Mouse (Mus musculus) heart, postnatal 10 days (tissue): ENCODE measurements around the gene Pin1. TPM values are rescaled to one million over a fixed set of nuclear protein-coding genes. Genes with fewer than 3 reads are reported as not detected.
"Not testable (repeated sequence)": the region's sequence is repeated elsewhere in the genome, so short reads cannot be mapped to it uniquely, and the experiment has no call there.

Experiments used
- DNase-seq, 2 experiments: peaks; one replicate each; pipeline ENCODE4 v3.0.0; 2021
- intact Hi-C: fragments of 180-260 bp; cut with DNase I; formaldehyde crosslinking; loops from one replicate; pipeline ENCODE4 v1.15.1; 2025
- total RNA-seq, 2 experiments: library from RNA; stranded (reverse); gene quantifications; 2 replicates each; pipeline ENCODE4 v1.2.3; 2021

Gene Pin1
- total RNA-seq, 2 experiments from 2014 or later: 18.7 to 18.8 TPM

DNA sequence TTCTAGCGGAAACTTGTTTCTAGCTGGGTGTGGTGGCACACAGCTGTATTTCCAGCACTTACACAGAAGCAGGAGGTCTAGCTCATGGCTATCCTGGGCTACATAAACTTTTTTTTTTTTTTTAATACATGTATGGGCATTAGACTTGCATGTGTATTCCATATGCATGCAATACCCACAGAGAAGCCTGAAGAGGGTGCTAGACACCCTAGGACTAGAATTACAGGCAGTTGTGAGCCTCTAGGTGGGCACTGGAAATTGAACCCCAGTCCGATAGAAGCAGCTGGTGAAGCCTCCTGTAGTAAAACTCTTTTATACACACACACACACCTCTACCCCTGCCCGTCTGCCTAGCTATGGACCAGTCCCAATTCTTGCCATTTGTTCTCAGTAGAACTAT is 2.0 kb downstream of the Pin1 start:
- DNase-seq: no peak
- intact Hi-C loops: no loop called here

DNA sequence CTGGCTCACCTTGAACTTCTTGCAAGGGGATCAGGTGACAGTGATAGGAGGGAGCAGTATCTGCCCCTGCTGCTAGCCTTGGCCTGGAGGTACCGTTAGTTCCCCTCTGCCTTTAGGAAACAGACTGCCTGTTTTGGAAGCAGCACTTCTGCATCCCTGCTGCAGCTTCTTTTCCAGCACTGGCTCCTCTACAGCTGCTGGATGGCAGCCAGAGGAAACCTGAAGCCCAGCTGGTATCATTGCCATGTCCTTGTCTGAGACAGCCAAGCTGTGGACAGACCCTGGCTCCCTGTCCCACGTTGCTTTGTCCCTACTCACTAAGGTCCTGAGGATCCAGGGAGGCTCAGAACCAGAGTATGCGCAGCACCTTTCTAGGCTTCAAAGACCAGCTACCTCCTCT is 5.7 kb downstream of the Pin1 start:
- intact Hi-C loops: no loop called here
- peak; percentile 69 to 72 for DNase-seq

DNA sequence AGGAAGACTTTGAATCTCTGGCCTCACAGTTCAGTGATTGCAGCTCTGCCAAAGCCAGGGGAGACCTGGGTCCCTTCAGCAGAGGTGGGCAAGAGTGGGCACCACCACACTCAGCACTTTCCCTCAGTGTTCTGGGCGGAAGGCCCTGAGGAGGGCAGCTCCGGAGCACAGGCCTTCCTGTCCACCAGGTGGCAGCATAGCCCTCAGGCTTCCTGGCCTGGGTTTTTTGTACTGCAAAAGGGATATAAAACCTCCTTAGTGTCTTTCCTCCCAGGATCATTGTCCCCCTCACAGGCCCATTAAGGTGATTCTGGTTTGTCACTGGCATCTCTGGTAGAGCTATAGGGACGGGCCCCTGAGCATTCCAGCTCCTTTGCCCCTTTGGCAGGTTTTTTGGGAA is 10.4 kb downstream of the Pin1 start:
- intact Hi-C loops: loop anchor here (1.0 to 5.0 kb wide), 3 partner anchors 65 to 195 kb away; no protein-coding TSS in a partner anchor
- DNase-seq: peak; percentile 72 to 84

DNA sequence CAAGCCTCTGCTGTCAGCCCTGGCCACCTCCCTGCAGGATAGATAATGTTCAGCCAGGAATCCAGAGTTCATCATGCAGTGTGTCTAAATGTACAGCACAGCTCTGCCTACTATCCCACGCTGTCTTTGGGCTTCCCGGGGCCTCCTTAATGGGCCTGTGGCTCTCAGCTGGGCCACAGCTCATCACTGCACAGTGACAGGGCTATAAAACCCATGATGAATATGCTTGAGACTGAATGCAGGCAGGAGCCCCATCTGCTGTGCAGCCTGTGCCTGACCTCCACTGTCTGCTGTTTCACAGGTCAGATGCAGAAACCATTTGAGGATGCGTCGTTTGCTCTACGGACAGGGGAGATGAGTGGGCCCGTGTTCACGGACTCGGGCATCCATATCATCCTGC is 11.0 kb downstream of the Pin1 start:
- intact Hi-C loops: loop anchor here (1.0 to 5.0 kb wide), 3 partner anchors 64 to 196 kb away; no protein-coding TSS in a partner anchor
- no peak for DNase-seq

DNA sequence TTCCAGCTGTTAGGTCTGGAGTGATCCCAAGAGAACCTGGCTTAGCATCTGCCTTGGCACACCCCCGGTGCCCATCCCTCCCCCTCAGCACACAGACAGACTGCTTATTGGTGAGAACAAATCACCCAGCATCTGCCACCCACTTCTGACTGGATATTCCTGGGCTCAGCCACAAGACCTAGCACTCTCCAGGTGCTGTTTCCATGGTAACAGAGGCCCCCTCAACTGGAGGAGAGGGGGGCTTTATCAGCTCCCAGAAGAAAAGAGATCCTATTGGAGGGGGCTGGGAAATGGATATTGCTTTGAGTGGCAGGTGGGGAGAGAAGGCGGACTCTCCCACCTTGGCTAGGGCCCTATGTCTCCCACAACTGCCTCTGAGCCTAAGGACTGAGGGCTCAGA is 12.1 kb downstream of the Pin1 start:
- no peak for DNase-seq
- intact Hi-C loops: loop anchor here (2.0 to 5.0 kb wide), 2 partner anchors 167 to 197 kb away; no protein-coding TSS in a partner anchor

DNA sequence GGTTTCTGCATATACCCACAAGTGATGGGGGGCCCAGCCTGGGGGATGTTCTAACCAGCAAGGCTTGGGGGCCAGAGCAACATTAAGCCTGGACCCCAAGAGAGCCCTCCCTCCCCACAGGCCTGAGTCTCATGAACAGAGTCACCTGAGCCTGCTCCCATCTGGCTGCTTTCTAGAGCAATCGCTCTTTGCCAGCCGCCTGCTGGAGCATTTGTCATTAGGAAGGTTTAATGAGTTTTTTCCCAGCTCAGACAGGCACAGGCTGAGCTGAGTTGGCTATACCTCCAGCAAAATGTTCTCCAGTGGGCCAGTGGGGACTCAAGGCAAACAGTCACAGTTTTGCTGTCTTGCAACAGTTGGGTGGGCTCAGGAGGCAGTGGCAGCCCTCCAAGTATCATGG is 12.5 kb downstream of the Pin1 start:
- no peak for DNase-seq
- intact Hi-C loops: loop anchor here (5.0 kb wide), 1 partner anchor 197 kb away; no protein-coding TSS in a partner anchor

DNA sequence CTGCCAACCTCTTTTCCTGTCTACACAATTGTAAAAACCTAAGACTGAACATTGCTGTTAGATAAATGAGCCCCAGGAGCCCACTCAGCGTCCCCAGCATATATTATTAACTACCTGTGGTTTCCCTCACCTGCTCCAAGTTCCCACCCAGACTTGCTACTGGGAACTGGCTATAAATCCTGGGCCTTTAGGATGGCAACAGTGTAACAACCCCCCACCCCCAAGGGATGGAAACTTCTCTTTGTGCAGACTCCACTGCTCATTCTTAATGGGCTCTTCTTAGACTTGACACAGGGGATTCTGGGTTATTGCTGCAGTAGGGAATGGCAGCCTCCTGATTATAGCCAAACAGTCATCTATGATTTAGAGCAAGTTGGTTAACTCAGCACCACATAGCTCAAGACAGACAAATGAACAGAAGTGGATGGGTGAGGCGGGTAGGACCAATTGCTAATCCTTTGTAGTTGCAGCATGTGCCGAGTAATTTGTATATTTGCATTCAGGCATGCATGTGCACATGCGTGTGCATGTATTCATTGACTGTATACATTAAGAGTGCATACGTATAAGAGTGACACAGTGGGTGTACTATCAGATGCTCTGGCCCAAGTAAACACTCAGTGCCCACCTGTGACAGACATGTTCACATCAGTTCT is 13.2 kb downstream of the Pin1 start:
- DNase-seq: no peak
- intact Hi-C loops: loop anchor here (5.0 kb wide), 1 partner anchor 198 kb away; no protein-coding TSS in a partner anchor

DNA sequence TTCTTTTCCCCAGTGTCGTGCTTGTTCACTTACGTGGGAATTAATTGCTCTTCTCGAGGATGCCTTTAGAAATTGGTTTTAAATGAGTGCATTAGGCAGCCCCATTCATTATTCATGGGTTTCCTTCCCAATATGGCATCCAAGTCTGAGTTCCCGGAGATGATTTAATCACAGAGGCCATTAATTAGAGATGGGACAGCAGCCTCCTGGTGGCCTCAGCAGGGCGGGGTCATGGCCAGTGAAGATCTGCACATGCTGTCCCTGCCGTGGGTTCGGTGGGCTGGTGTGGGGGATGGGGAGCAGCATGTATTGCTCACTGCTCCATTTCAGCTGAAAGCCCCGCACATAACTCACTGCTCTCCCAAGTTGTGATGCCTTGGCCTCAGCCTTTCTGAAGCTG is 14.0 kb downstream of the Pin1 start:
- no peak for DNase-seq
- intact Hi-C loops: no loop called here

DNA sequence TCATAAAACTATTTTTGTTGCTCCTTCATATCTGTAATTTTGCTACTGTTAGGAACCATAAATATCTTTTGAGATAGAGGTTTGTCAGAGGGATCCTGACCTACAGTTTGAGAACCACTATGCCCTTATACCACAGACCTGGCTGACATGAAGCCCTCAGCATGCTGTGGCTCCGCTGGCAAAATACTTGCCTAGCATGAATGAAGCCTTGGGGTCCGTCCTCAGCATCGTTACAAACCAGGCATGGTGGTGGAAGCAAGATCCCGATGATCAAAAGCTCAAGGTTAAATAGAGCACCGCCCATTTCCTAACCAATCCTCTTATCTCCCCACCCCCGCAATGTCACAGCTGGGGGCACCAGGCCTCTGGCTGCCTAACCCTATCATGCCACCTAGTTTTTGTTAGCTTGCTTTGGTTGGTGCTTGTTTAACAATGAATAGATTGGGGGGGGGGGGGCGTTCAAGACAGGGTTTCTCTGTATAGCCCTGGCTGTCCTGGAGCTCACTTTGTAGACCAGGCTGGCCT is 14.7 kb downstream of the Pin1 start:
- intact Hi-C loops: no loop called here
- DNase-seq: no peak

DNA sequence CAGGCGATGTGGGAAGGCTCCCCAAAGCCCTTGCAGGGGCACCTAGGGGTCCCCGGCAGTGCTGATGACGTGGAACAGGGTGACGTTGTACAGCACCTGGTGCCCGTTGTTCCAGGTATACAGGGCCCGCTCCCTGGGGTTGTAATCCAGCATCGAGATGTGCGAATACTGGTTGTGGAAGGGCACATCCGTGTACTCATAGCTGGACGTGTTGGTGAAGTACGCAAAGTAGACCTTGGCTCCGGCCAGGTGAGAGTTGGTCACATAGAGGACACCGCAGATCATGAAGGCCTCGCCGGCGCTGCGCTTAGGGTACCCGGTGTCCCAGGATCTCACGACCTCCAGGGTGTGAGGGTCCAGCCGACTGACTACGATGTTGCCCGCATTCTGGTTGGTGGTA is 16.2 kb downstream of the Pin1 start:
- intact Hi-C loops: no loop called here
- DNase-seq: no peak

DNA sequence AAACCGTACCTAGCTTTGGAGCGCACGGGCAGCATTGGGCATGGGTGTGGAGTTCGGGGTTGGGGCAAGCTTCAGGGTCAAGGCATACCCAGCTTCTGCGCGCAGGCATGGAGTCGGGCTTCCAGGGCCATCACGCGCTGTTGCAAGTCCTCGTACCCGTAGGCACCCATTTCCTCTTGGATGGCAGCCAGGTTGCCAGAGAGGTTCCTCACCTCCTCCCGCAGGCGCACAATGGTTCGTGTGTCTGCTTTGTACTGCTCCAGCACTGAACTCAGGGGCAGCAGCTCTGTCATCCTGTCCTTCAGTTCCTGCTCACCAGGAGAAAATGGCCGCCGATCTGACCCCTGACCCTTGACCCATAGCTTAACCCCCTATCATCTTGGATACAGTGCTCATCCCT is 20.2 kb downstream of the Pin1 start:
- no peak for DNase-seq
- intact Hi-C loops: no loop called here

DNA sequence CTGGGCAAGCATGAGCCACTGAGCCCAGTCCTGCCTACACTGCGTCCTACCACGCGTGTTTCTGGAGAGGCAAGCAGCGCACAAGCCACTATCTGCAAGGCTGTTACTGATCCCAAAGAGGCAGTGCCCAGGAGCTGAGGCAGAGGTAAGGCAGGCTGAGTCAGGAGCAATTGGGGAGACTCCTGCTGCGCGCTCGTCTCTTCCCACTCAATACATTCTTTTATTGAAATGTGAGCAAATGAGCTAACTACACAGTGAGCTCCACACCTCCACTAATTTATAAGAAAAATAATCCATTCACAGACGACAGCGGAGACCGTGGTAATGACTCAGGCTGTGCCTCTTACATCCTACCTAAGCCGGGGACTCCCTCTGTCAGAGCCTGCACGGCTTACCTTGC is 26.0 kb downstream of the Pin1 start:
- no peak for DNase-seq
- intact Hi-C loops: no loop called here

DNA sequence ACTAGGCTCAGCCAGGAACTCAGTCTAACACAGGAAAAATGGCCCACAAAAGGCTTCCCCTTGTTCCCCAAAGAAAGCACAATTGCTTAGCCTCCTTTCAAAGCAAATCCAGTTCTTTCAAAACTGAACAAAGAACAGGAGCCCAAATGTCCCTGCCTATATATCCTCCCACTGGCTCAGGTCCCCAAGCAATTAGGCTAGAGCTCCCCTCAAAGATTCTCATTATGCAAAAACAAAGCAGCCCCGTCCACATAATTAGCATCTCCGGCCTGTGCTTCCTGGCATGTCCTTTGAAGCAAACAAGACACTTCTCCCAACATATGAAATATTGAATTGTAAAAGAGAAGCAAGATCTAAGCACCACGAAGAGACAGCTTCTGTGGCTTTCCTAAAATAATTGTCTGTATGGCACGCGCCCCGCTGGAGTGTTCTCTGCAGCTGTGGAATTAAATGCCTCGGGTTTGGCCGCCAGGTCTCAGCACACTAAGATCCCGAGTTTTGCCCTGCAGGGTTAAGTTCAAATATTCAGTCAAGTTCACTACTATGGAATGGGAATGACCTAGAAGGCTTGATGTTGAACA is 28.6 kb downstream of the Pin1 start:
- no peak for DNase-seq
- intact Hi-C loops: no loop called here

DNA sequence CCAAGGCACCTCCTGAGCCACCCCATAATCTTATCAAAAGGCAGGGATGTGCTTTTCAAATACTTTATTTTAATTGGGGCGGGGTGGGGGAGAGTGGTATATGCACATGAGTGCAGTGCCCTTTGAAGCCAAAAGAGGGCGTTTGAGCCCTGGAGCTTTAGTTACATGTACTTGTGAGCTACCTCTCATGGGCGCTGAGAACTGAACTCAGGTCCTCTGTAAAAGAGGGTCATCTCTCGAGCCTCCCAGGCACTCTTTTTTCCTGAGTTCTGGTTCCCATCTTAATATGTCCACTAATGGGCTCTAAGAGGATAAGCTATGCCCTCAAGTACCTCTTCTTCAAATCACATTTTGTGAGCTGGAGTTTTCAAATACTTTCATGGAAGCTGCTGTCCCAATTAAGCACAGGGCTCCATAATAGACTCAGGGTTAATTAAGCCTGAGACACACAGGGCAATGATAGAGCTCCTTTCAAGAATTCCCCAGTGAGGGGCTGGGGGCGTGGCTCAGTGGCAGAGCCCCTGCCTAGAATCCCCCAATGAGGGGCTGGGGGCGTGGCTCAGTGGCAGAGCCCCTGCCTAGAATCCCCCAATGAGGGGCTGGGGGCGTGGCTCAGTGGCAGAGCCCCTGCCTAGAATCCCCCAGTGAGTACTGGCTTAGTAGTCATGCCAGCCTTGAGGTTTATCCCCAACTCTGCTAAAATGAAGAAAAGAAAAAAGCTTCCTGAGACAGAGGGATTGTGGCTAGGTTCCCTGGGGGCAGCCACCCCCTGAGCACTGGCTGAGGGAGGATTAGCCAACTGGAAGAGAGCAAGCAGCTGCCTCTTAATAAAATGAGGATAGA is 29.9 kb downstream of the Pin1 start:
- DNase-seq: no peak
- intact Hi-C loops: no loop called here

DNA sequence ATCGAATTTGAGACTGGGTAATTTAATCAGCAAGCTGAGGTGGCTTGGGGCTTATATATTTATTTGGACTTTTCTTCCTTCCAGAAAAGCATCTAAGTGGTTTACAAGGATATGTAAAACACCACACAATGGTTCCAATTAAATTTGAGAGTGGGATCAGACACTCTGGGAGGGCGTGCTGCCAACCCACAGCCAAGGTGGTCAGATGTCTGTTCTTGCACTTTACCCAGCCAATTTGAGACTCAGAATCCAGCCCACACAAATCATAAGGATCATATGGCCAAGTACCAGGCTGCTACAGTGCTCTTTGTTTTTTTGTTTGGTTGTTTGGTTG is 30.5 kb downstream of the Pin1 start:
- intact Hi-C loops: no loop called here
- no peak for DNase-seq

DNA sequence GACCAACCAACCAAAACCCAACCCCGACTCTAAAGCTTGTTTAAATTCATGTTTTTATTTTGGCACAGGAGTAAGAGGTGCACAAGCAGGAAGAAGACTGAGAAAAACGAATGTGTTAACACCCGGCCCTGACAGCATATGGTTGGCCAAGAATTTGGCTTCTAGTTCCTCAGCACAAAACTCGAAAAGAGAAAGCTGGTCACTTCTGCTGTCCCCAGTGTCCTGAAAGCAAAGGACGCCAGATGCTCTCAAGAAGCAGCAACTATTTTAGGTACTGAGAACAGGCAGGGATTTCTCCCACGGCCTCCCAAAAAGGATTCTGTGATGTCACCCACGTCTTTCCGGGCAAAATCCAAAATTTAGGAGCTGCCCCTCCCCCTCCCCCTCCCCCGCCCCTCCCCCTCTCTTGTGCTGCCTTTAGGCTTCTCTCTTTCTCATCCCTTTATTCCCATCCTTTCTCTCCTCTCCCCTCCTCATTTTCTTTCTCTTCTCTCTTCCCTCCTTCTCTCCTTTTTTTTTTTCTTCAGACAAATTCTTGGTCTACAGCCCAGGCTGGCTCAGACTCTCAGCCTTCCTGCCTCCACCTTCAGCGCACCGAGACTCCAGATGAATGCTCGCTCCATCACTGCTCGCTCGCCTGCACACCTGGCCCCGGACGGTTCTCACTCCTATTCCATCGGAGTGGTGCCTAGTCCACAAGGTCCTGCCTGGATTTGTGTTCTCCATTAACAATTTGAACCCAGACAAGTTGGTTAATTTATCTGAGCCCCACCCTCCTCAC is 33.4 kb downstream of the Pin1 start:
- DNase-seq: peak; percentile 21 to 22
- intact Hi-C loops: no loop called here

DNA sequence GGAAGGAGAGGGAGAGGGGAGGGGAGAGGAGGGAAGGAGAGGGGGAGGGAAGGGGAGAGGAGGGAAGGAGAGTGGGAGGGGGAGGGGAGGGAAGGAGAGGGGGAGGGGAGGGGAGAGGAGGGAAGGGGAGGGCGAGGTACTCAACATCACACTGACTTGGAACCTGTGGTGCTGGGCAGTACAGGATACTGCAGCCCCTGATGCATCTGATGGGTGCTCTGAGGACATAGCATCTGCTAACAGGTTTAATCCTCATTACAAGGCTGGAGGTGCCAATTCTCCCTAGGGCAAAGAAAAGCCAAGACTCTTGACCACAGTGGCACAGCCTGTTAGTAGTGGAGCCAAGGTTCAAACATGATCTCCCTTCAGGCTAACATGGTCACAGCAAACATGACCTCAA is 37.5 kb downstream of the Pin1 start:
- intact Hi-C loops: no loop called here
- DNase-seq: no peak

DNA sequence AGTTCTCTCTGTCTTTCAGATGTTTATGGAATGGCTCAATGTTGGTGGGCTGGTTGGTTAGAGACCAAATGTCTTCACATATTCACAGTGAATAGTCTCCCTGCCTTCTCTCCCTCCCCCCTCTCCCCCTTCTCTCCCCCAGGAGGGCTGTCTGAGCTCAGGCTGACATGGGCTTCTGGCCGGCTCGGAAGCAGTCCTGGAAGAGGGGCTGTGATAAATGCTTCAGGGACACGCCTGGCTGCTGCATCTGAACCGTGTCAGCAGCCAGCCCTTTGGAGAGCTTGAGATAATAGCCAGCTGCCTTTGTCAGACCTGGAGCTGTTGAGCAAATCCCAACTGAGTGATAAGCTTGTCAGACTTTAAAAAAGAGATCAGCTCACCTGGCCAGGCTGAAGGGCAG is 38.0 kb downstream of the Pin1 start:
- DNase-seq: peak; percentile 37 to 38
- intact Hi-C loops: no loop called here

DNA sequence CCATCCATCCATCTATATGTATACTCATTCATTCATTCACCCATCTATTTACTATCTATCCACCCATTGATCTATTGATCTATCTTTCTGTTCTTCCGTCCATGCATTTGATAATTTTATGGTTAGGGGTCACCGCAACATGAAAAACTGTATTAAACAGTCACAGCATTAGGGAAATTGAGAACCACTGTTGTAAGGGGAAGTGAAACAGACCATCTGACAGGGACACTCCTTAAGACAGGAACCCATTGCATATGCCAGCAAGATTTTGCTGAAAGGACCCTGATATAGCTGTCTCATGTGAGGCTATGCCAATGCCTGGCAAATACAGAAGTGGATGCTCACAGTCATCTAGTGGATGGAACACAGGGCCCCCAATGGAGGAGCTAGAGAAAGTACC is 38.6 kb downstream of the Pin1 start:
- DNase-seq, intact Hi-C loops: not testable (repeated sequence)

DNA sequence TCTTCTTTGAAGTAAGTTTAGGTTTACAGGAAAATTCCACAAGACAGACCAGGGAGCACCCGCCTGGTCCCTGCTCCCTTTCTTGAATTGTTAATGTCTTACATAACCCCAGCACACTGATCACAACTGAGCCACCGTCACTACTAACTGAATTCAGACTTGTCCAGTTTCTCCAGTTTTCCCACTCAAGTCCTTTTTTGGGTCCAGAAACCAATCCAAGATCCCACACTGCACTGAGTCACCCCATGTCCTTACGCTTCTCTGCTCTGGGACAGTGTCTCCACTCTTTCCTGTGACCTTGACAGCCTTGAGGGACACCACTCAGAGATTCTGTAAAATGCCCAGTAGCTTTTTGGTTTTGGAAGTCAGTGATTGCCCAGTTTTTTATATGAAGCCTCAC is 41.0 kb downstream of the Pin1 start:
- DNase-seq: no peak
- intact Hi-C loops: no loop called here

DNA sequence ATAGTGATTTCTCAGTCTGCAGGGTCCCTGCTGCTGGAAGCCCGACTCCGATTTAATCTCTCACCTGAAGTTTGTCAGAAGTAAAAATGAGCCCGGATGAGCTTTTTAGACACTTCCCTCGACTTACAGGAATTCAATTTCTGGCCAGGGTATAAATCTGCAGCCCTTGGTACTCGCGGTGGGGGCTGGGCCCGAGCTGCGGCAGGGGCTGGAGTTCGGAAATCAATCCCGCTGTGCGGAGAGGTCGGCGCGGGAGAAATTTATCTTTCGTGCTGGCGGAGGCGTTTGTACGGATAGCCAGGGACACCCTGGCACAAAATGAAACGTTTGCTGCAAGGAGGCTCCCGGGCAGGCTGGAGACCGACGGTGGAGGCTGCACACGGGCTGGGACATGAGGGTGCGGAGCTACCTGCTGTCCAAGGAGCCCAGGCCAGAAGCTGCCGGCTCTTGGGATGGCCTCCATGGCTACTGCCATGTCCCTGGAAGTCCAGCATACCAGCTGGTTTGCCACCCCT is 42.9 kb downstream of the Pin1 start:
- no peak for DNase-seq
- intact Hi-C loops: no loop called here
